Mouse (Mus musculus) ES-Bruce4 (cell line): ENCODE data around the gene Agr2. TPM values are rescaled to one million over a fixed set of nuclear protein-coding genes. Genes with fewer than 3 reads are reported as not detected.

Source experiments
- H3K27ac ChIP-seq: 2 replicates; pipeline ENCODE4 v1.5.1; 2012; ENCODE audit warnings: low read length, inconsistent platforms; ENCODE audit not compliant: insufficient read depth
- H3K27me3 ChIP-seq: 2 replicates; pipeline ENCODE4 v1.6.1; 2012; ENCODE audit warnings: mild to moderate bottlenecking, low read length, inconsistent platforms; ENCODE audit not compliant: control insufficient read depth, poor library complexity, insufficient read depth, severe bottlenecking
- H3K36me3 ChIP-seq: 2 replicates; pipeline ENCODE4 v1.6.1; 2012; ENCODE audit warnings: inconsistent platforms, mild to moderate bottlenecking, low read length, moderate library complexity; ENCODE audit not compliant: control insufficient read depth, poor library complexity, insufficient read depth, severe bottlenecking
- H3K4me1 ChIP-seq: one replicate; pipeline ENCODE4 v1.8.1; 2011; ENCODE audit warnings: low read length; ENCODE audit not compliant: control insufficient read depth, insufficient read depth
- H3K4me3 ChIP-seq: 2 replicates; pipeline ENCODE4 v1.5.1; 2011; ENCODE audit warnings: low read depth, mild to moderate bottlenecking, low read length
- H3K9ac ChIP-seq: 2 replicates; pipeline ENCODE4 v1.6.1; 2012; ENCODE audit warnings: low read depth, mild to moderate bottlenecking, inconsistent platforms; ENCODE audit not compliant: poor library complexity, severe bottlenecking
- H3K9me3 ChIP-seq: replicated peaks from 2 replicates; pipeline ENCODE4 v1.6.1; 2012; ENCODE audit warnings: mild to moderate bottlenecking, low read length, inconsistent platforms; ENCODE audit not compliant: control insufficient read depth, poor library complexity, insufficient read depth, severe bottlenecking
- CTCF ChIP-seq: IDR thresholded peaks from one replicate; pipeline ENCODE4 v1.8.1; 2011; ENCODE audit warnings: low read depth, low read length
- EP300 ChIP-seq: IDR thresholded peaks from 2 replicates; pipeline ENCODE4 v1.6.1; 2011; ENCODE audit warnings: low read depth, low read length; ENCODE audit not compliant: insufficient read depth
- POLR2A ChIP-seq: IDR thresholded peaks from one replicate; pipeline ENCODE4 v1.8.1; 2011; ENCODE audit warnings: low read length; ENCODE audit not compliant: insufficient read depth
- polyA plus RNA-seq: library from polyadenylated mRNA; stranded (reverse); fragments of >200 nt; gene quantifications from 2 replicates; pipeline ENCODE4 v1.2.4, GENCODE M21; 2011; ENCODE audit warnings: low read depth; ENCODE audit not compliant: missing spikeins, insufficient read depth, insufficient read length

The Agr2 gene
- polyA plus RNA-seq, 1 experiment: not detected

- Histone ChIP-seq H3K36me3 (no peaks in the 10 kb centered on the region), H3K4me3 (no peak overlapping the region), H3K9me3 (no peaks in the 10 kb centered on the region), H3K9ac (no peak overlapping the region), H3K27ac (no peak overlapping the region), H3K4me1 (peaks cover 2% of the 10 kb centered on the region), H3K27me3 (no peaks in the 10 kb centered on the region)
- TF ChIP-seq CTCF: peak; percentile 18
- TF ChIP-seq POLR2A: no peak
- no peak for TF ChIP-seq EP300
These were observed 25.1 kb downstream of the Agr2 start for GRCm38 (mm10) chr12:36017791-36018190.

- no peak overlapping the region for H3K9ac ChIP-seq
- H3K36me3 ChIP-seq: no peaks in the 10 kb centered on the region
- no peak overlapping the region for H3K4me3 ChIP-seq
- no peak overlapping the region for H3K27ac ChIP-seq
- TF ChIP-seq POLR2A (no peak), CTCF (no peak), EP300 (no peak)
- no peaks in the 10 kb centered on the region for H3K27me3 ChIP-seq
- no peaks in the 10 kb centered on the region for H3K9me3 ChIP-seq
- H3K4me1 ChIP-seq: peaks cover 2% of the 10 kb centered on the region
These were observed 26.9 kb downstream of the Agr2 start for GRCm38 (mm10) chr12:36019572-36019971.

- H3K36me3 ChIP-seq: no peaks in the 10 kb centered on the region
- peaks cover 2% of the 10 kb centered on the region for H3K4me1 ChIP-seq
These were observed 27.4 kb downstream of the Agr2 start for GRCm38 (mm10) chr12:36020081-36020480.

GRCm38 (mm10) chr12:36020710-36021109 is 28.0 kb downstream of the Agr2 start:
- Histone ChIP-seq H3K4me1 (peaks cover 2% of the 10 kb centered on the region), H3K27ac (0 out of 2 replicates have a peak overlapping the region, but pooled peaks have one; percentile 24), H3K27me3 (no peaks in the 10 kb centered on the region), H3K4me3 (no peak overlapping the region), H3K9ac (no peak overlapping the region), H3K9me3 (no peaks in the 10 kb centered on the region), H3K36me3 (no peaks in the 10 kb centered on the region)
- no peak for TF ChIP-seq POLR2A
- no peak for TF ChIP-seq EP300
- TF ChIP-seq CTCF: no peak

More at GRCm38 (mm10) chr12:36020081-36020480, 27.4 kb downstream of the Agr2 start:
- no peak overlapping the region for H3K4me3 ChIP-seq
- no peak overlapping the region for H3K27ac ChIP-seq
- no peak overlapping the region for H3K9ac ChIP-seq
- no peaks in the 10 kb centered on the region for H3K27me3 ChIP-seq
- H3K9me3 ChIP-seq: no peaks in the 10 kb centered on the region
- no peak for TF ChIP-seq POLR2A
- no peak for TF ChIP-seq EP300
- TF ChIP-seq CTCF: no peak

GRCm38 (mm10) chr12:36026126-36026525 is 33.4 kb downstream of the Agr2 start:
- H3K36me3 ChIP-seq: no peaks in the 10 kb centered on the region
- H3K4me3 ChIP-seq: no peak overlapping the region
- H3K9me3 ChIP-seq: no peaks in the 10 kb centered on the region
- H3K9ac ChIP-seq: no peak overlapping the region
- TF ChIP-seq CTCF (no peak), EP300 (no peak), POLR2A (no peak)
- peaks cover 2% of the 10 kb centered on the region for H3K4me1 ChIP-seq
- no peak overlapping the region for H3K27ac ChIP-seq
- H3K27me3 ChIP-seq: no peaks in the 10 kb centered on the region

- Histone ChIP-seq H3K4me3 (no peak overlapping the region), H3K9ac (no peak overlapping the region), H3K4me1 (no peaks in the 10 kb centered on the region), H3K27me3 (no peaks in the 10 kb centered on the region), H3K9me3 (no peaks in the 10 kb centered on the region), H3K36me3 (no peaks in the 10 kb centered on the region), H3K27ac (no peak overlapping the region)
- TF ChIP-seq POLR2A: no peak
- TF ChIP-seq CTCF: no peak
- TF ChIP-seq EP300: no peak
These were observed 34.5 kb downstream of the Agr2 start for GRCm38 (mm10) chr12:36027171-36027570.
